Mouse (Mus musculus) thymus, postnatal 14 days (tissue): ENCODE results near the gene Eif4a2.

ENCODE experiments used
- DNase-seq: peaks from one replicate; pipeline ENCODE4 v3.0.0; 2021

Eif4a2 gene

GRCm38 (mm10) chr16:23106121-23106520 lies 1.1 kb upstream of the Eif4a2 start:
- no peak for DNase-seq

GRCm38 (mm10) chr16:23107946-23108759 lies 909 bp downstream of the Eif4a2 start:
- peak; percentile 90 for DNase-seq

GRCm38 (mm10) chr16:23108943-23109342 lies 1.7 kb downstream of the Eif4a2 start:
- no peak for DNase-seq

- DNase-seq: no peak
Measured at GRCm38 (mm10) chr16:23109350-23110280, 2.4 kb downstream of the Eif4a2 start.

- DNase-seq: no peak
Measured at GRCm38 (mm10) chr16:23112348-23112747, 5.1 kb downstream of the Eif4a2 start.

GRCm38 (mm10) chr16:23112861-23113435 lies 5.7 kb downstream of the Eif4a2 start:
- no peak for DNase-seq

- DNase-seq: no peak
Measured at GRCm38 (mm10) chr16:23113903-23114302, 6.7 kb downstream of the Eif4a2 start.

GRCm38 (mm10) chr16:23114339-23115171 lies 7.3 kb downstream of the Eif4a2 start:
- DNase-seq: no peak

GRCm38 (mm10) chr16:23115486-23115885 lies 8.2 kb downstream of the Eif4a2 start:
- no peak for DNase-seq

GRCm38 (mm10) chr16:23117173-23117572 lies 9.9 kb downstream of the Eif4a2 start:
- no peak for DNase-seq

- no peak for DNase-seq
Measured at GRCm38 (mm10) chr16:23122446-23122845, 15.2 kb downstream of the Eif4a2 start.

GRCm38 (mm10) chr16:23123104-23123503 lies 15.9 kb downstream of the Eif4a2 start:
- no peak for DNase-seq

GRCm38 (mm10) chr16:23124398-23124797 lies 17.2 kb downstream of the Eif4a2 start:
- no peak for DNase-seq

- DNase-seq: peak; percentile 25
Measured at GRCm38 (mm10) chr16:23127311-23127672, 20.0 kb downstream of the Eif4a2 start.

- DNase-seq: peak; percentile 93
Measured at GRCm38 (mm10) chr16:23127673-23128375, 20.6 kb downstream of the Eif4a2 start, which contains the start of gene Rfc4. TSS of gene Rfc4 (minus strand) at chr16:23127737.

- DNase-seq: no peak
Measured at GRCm38 (mm10) chr16:23130303-23130702, 23.1 kb downstream of the Eif4a2 start.

- no peak for DNase-seq
Measured at GRCm38 (mm10) chr16:23132336-23132735, 25.1 kb downstream of the Eif4a2 start.

- DNase-seq: no peak
Measured at GRCm38 (mm10) chr16:23135421-23136149, 28.3 kb downstream of the Eif4a2 start.

- no peak for DNase-seq
Measured at GRCm38 (mm10) chr16:23136406-23136970, 29.2 kb downstream of the Eif4a2 start.

GRCm38 (mm10) chr16:23140911-23141310 lies 33.7 kb downstream of the Eif4a2 start:
- DNase-seq: no peak

- DNase-seq: peak; percentile 56
Measured at GRCm38 (mm10) chr16:23144326-23144725, 37.1 kb downstream of the Eif4a2 start.
